Mouse (Mus musculus) neutrophil, adult 5-6 weeks (primary cell): ENCODE results near the gene Alx1. TPM values are rescaled to one million over a fixed set of nuclear protein-coding genes. Genes with fewer than 3 reads are reported as not detected.

Source experiments
- total RNA-seq: library from RNA; stranded (forward); fragments of 200-1000 nt; gene quantifications from 2 replicates; pipeline ENCODE4 v1.2.3, GENCODE M21; 2017

Alx1 gene
- total RNA-seq, 1 experiment from 2014 or later: not detected

Other genes with a start within 250 kb of the Alx1 start
- gene Lrriq1, start 206.1 kb upstream of the Alx1 start, total RNA-seq: not detected in 2 replicates